Mouse (Mus musculus) CH12.LX (cell line): ENCODE measurements around the gene Tmem82. TPM values are rescaled to one million over a fixed set of nuclear protein-coding genes. Genes with fewer than 3 reads are reported as not detected.

Source experiments
- DNase-seq: peaks from one replicate; pipeline ENCODE4 v3.0.0-alpha.2; 2013; ENCODE audit errors: extremely low read depth
- H3K27ac ChIP-seq: 2 replicates; pipeline ENCODE4 v1.5.1; 2012; ENCODE audit warnings: low read depth, mild to moderate bottlenecking, control low read depth, moderate library complexity; ENCODE audit not compliant: insufficient read depth
- H3K27me3 ChIP-seq: replicated peaks from 2 replicates; pipeline ENCODE3; 2012; ENCODE audit warnings: inconsistent platforms
- H3K36me3 ChIP-seq, 2 experiments: replicated peaks in 1 of 2; 2 replicates each; pipeline versions ENCODE3 to v1.6.1; 2012; ENCODE audit warnings: inconsistent platforms in 1 of 2, low read length in 1 of 2, mild to moderate bottlenecking in 1 of 2, mixed read lengths in 1 of 2, moderate library complexity in 1 of 2; ENCODE audit not compliant: control insufficient read depth in 1 of 2, insufficient read depth in 1 of 2
- H3K4me1 ChIP-seq, 2 experiments: 2 replicates each; pipeline ENCODE4 v1.6.1; 2012; ENCODE audit warnings: inconsistent platforms in 1 of 2, moderate library complexity in 1 of 2; ENCODE audit not compliant: insufficient read depth in 2 of 2, control insufficient read depth in 1 of 2
- H3K4me2 ChIP-seq: 2 replicates; pipeline ENCODE4 v1.6.1; 2012; ENCODE audit warnings: low read depth, mild to moderate bottlenecking, control low read depth; ENCODE audit not compliant: poor library complexity, insufficient read depth, severe bottlenecking
- H3K4me3 ChIP-seq, 3 experiments: fragments of 150-350 bp in 1 of 3; sonication (generic) in 1 of 3; replicated peaks in 1 of 3; 2 replicates each; pipeline versions ENCODE3 to v1.5.1; 2011 to 2012; ENCODE audit warnings: low read depth in 2 of 3, low read length in 2 of 3, mild to moderate bottlenecking in 2 of 3, moderate library complexity in 2 of 3, control low read depth in 1 of 3, improper control_type of control experiment in 1 of 3, inconsistent platforms in 1 of 3, mixed read lengths in 1 of 3; ENCODE audit not compliant: poor library complexity in 1 of 3
- H3K79me2 ChIP-seq: replicated peaks from 2 replicates; pipeline ENCODE4 v1.6.1; 2012; ENCODE audit warnings: mild to moderate bottlenecking, moderate library complexity; ENCODE audit not compliant: control insufficient read depth, poor library complexity, insufficient read depth, severe bottlenecking; ENCODE audit errors: extremely low read depth
- H3K9ac ChIP-seq: 2 replicates; pipeline ENCODE4 v1.6.1; 2012; ENCODE audit warnings: low read depth, mild to moderate bottlenecking, control low read depth, moderate library complexity; ENCODE audit not compliant: insufficient read depth
- H3K9me3 ChIP-seq: replicated peaks from 2 replicates; pipeline ENCODE3; 2012; ENCODE audit warnings: low read length, inconsistent platforms, mixed read lengths
- CHD1 ChIP-seq: IDR thresholded peaks from 2 replicates; pipeline ENCODE4 v1.6.1; 2012; ENCODE audit warnings: low read depth, low read length, improper control_type of control experiment, inconsistent platforms
- CTCF ChIP-seq, 2 experiments: IDR thresholded peaks in 1 of 2; conservative IDR thresholded peaks in 1 of 2; 2 replicates each; pipeline ENCODE4 v1.5.1; 2011 to 2012; ENCODE audit warnings: low read depth in 2 of 2, low read length in 2 of 2, improper control_type of control experiment in 1 of 2, inconsistent platforms in 1 of 2, mild to moderate bottlenecking in 1 of 2, moderate library complexity in 1 of 2
- ELF1 ChIP-seq: IDR thresholded peaks from 2 replicates; pipeline ENCODE4 v1.6.1; 2014; ENCODE audit warnings: low read depth, mild to moderate bottlenecking, inconsistent platforms, low read length, improper control_type of control experiment
- EP300 ChIP-seq: IDR thresholded peaks from 2 replicates; pipeline ENCODE4 v1.6.1; 2011; ENCODE audit warnings: low read length, improper control_type of control experiment
- GABPA ChIP-seq: IDR thresholded peaks from 2 replicates; pipeline ENCODE4 v1.6.1; 2012; ENCODE audit warnings: low read depth, low read length, improper control_type of control experiment, inconsistent platforms; ENCODE audit not compliant: insufficient replicate concordance
- HCFC1 ChIP-seq: IDR thresholded peaks from 2 replicates; pipeline ENCODE4 v1.6.1; 2012; ENCODE audit warnings: low read depth, mild to moderate bottlenecking, inconsistent platforms, low read length, improper control_type of control experiment
- IRF4 ChIP-seq: IDR thresholded peaks from 2 replicates; pipeline ENCODE4 v1.6.1; 2014; ENCODE audit warnings: low read depth, mild to moderate bottlenecking, inconsistent platforms, low read length, improper control_type of control experiment
- JUN ChIP-seq: IDR thresholded peaks from 2 replicates; pipeline ENCODE4 v1.6.1; 2011; ENCODE audit warnings: low read depth, mild to moderate bottlenecking, low read length, improper control_type of control experiment, moderate library complexity; ENCODE audit not compliant: insufficient read depth
- MAZ ChIP-seq: IDR thresholded peaks from 2 replicates; pipeline ENCODE4 v1.6.1; 2012; ENCODE audit warnings: low read depth, mild to moderate bottlenecking, inconsistent platforms, low read length, improper control_type of control experiment, moderate library complexity
- PAX5 ChIP-seq: IDR thresholded peaks from 2 replicates; pipeline ENCODE4 v1.6.1; 2012; ENCODE audit warnings: low read length, inconsistent platforms, mixed read lengths
- RAD21 ChIP-seq: IDR thresholded peaks from 2 replicates; pipeline ENCODE4 v1.6.1; 2011; ENCODE audit warnings: low read depth, mild to moderate bottlenecking, low read length, improper control_type of control experiment, moderate library complexity
- SIN3A ChIP-seq: IDR thresholded peaks from 2 replicates; pipeline ENCODE4 v1.6.1; 2012; ENCODE audit warnings: low read length, improper control_type of control experiment, inconsistent platforms
- SMC3 ChIP-seq: IDR thresholded peaks from 2 replicates; pipeline ENCODE4 v1.6.1; 2011; ENCODE audit warnings: low read depth, low read length, improper control_type of control experiment
- TCF12 ChIP-seq: IDR thresholded peaks from 2 replicates; pipeline ENCODE4 v1.6.1; 2014; ENCODE audit warnings: low read depth, mild to moderate bottlenecking, inconsistent platforms, low read length, improper control_type of control experiment
- ZC3H11A ChIP-seq: IDR thresholded peaks from 2 replicates; pipeline ENCODE4 v1.6.1; 2012; ENCODE audit warnings: low read depth, mild to moderate bottlenecking, inconsistent platforms, low read length, improper control_type of control experiment
- ZNF384 ChIP-seq: IDR thresholded peaks from 2 replicates; pipeline ENCODE4 v1.6.1; 2012; ENCODE audit warnings: low read depth, low read length, improper control_type of control experiment, inconsistent platforms
- dilution Hi-C: fragments of 300-500 bp; cut with MboI; formaldehyde crosslinking; loops from 2 replicates; pipeline ENCODE4 v1.14.3; 2020; ENCODE audit warnings: low sequenced_read_pairs; ENCODE audit not compliant: extremely low pct_unique_long_range_greater_than_20kb, extremely low pct_ligation_motif_present
- in situ Hi-C: fragments of 300-500 bp; cut with MboI; formaldehyde crosslinking; loops from 3 replicates; pipeline ENCODE4 v1.14.3; 2019; ENCODE audit warnings: low sequenced_read_pairs, low pct_ligation_motif_present, low pct_unique_long_range_greater_than_20kb, mixed read lengths
- polyA plus RNA-seq: library from polyadenylated mRNA; unstranded; fragments of >175 nt; gene quantifications from 2 replicates; pipeline ENCODE4 v1.2.1, GENCODE M21; 2012; ENCODE audit warnings: low read depth; ENCODE audit not compliant: insufficient read length
- total RNA-seq, 2 experiments: library from RNA; depleted of rRNA; stranded (reverse); fragments of 300-350 nt in 1 of 2; fragments of >200 nt in 1 of 2; gene quantifications; 2 replicates each; pipeline ENCODE4 v1.2.3; 2012 to 2014

The Tmem82 gene
- total RNA-seq (2012; rRNA removed) (3.8 and 5.2 TPM in 2 replicates), total RNA-seq (2014; rRNA removed) (0.58 and 0.68 TPM in 2 replicates), polyA plus RNA-seq (2.7 TPM in 2 replicates)

GRCm38 (mm10) chr4:141618565-141619243, at the start of gene Tmem82:
Gene Tmem82 (minus strand): TSS chr4:141618633.
- H3K4me2 ChIP-seq: peak within 1 kb of the TSS; percentile 73
- H3K36me3 ChIP-seq: peaks cover 0 to 27% of the 10 kb centered on the region in 2 experiments
- dilution Hi-C loops (no loop called here), in situ Hi-C loops (loop anchor here (10.0 kb wide), 2 partner anchors 226 to 336 kb away; partner anchors contain the start of gene Ctrc)
- H3K9me3 ChIP-seq: no peaks in the 10 kb centered on the region
- TF ChIP-seq ZNF384 (peak; percentile 95), JUN (no peak), IRF4 (no peak), CHD1 (no peak), RAD21 (peak; percentile 66), ZC3H11A (peak; percentile 22; the same call in 1 of the 2 replicates), SIN3A (0 out of 2 replicates have a peak, but pooled peaks have one; percentile 12), CTCF (conservative IDR thresholded peaks at IDR 0.05 in 1 of 2, IDR thresholded peaks at IDR 0.05 in 1 of 2; ENCODE audit: low read depth in 2 of 2, low read length in 2 of 2) (peak in 1 of 2 experiments; percentile 76; a peak in 2 of 4 replicates), SMC3 (peak; percentile 64), EP300 (no peak), PAX5 (no peak), MAZ (no peak), TCF12 (no peak)
- H3K4me1 ChIP-seq: peaks cover 22 to 61% of the 10 kb centered on the region in 2 experiments
- H3K27ac ChIP-seq: 0 out of 2 replicates have a peak within 1 kb of the TSS, but pooled peaks have one; percentile 18
- no peaks in the 10 kb centered on the region for H3K27me3 ChIP-seq
- peak; percentile 82 for DNase-seq
- peak within 1 kb of the TSS; percentile 43 for H3K9ac ChIP-seq
- peak within 1 kb of the TSS; percentile 45 to 66 (median 53) for H3K4me3 ChIP-seq
- no peaks in the 10 kb centered on the region for H3K79me2 ChIP-seq

GRCm38 (mm10) chr4:141664799-141665198, 46.4 kb upstream of the Tmem82 start, which contains the start of gene Plekhm2:
Gene Plekhm2 (minus strand): TSS chr4:141664899.
- no peak for DNase-seq
- dilution Hi-C loops: no loop called here
- H3K4me1 ChIP-seq: peaks cover 2 to 37% of the 10 kb centered on the region in 2 experiments; a peak in 2 of 4 replicates
- no peak for TF ChIP-seq GABPA
- no peak for TF ChIP-seq ELF1
- no peak for TF ChIP-seq IRF4
- no peak for TF ChIP-seq HCFC1
- TF ChIP-seq CHD1: no peak
- TF ChIP-seq, all 38 proteins: peak for 0
- H3K9me3 ChIP-seq: peaks cover 10% of the 10 kb centered on the region
- peak within 1 kb of the TSS; percentile 78 to 83 (median 80) for H3K4me3 ChIP-seq
- H3K27ac ChIP-seq: no peak within 1 kb of the TSS
- H3K79me2 ChIP-seq: peaks cover 10% of the 10 kb centered on the region; the same call in 1 of the 2 replicates
- peak within 1 kb of the TSS; percentile 73 for H3K4me2 ChIP-seq
- H3K9ac ChIP-seq: peak within 1 kb of the TSS; percentile 81
- H3K27me3 ChIP-seq: no peaks in the 10 kb centered on the region
- H3K36me3 ChIP-seq: peaks cover 0 to 9% of the 10 kb centered on the region in 2 experiments
- in situ Hi-C loops: no loop called here
